Mouse (Mus musculus): ENCODE results near the gene Olfr356. TPM values are rescaled to one million over a fixed set of nuclear protein-coding genes. Genes with fewer than 3 reads are reported as not detected.

Olfr356 gene
- polyA plus RNA-seq (2012; ENCODE audit: insufficient read depth, insufficient read length, missing spikeins) = not detected in 2 replicates

DNA sequence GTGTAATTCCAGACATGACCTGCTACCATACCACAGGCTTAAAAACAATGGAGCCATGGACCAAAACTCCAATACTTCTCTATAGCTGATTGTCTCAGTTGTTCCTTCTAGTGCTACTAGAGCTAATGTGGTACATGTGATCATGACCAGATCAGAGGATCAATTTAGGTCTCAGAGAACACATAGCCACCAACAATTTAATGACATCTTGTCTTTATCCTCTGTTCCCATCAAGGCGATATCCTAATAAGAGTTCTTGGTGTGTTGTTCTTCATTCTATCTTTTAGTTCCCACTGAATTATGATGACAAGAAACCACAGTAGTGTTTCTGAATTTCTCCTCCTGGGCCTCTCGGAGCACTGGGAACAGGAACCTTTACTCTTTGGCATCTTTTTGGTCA is at the start of gene Olfr356:
TSS of gene Olfr356 (plus strand) at position 301 of the 400 bp plus-strand sequence.
- Histone ChIP-seq H3K4me3 (ENCODE audit: insufficient read depth, low read length) (no peak within 1 kb of the TSS), H3K4me1 (ENCODE audit: control insufficient read depth, insufficient read depth, low read length) (no peaks in the 10 kb centered on the region), H3K27ac (ENCODE audit: insufficient read depth, low read depth, low read length) (no peak within 1 kb of the TSS)
- TF ChIP-seq CTCF (IDR thresholded peaks at IDR 0.05; ENCODE audit: low read depth, low read length) (no peak), POLR2A (IDR thresholded peaks at IDR 0.05; ENCODE audit: borderline replicate concordance, low read depth, low read length) (no peak)

- Histone ChIP-seq H3K4me3 (ENCODE audit: insufficient read depth, low read length) (no peak within 1 kb of the TSS), H3K4me1 (ENCODE audit: control insufficient read depth, insufficient read depth, low read length) (no peaks in the 10 kb centered on the region), H3K27ac (ENCODE audit: insufficient read depth, low read depth, low read length) (no peak within 1 kb of the TSS)
- TF ChIP-seq CTCF (IDR thresholded peaks at IDR 0.05; ENCODE audit: low read depth, low read length) (no peak), POLR2A (IDR thresholded peaks at IDR 0.05; ENCODE audit: borderline replicate concordance, low read depth, low read length) (no peak)
Measured at GRCm38 (mm10) chr2:36892836-36893235, 44.1 kb upstream of the Olfr356 start, which contains the start of gene Olfr353. TSS of gene Olfr353 (minus strand) at chr2:36892936.

GRCm38 (mm10) chr2:36897114-36897513 is 39.8 kb upstream of the Olfr356 start:
- no peak for TF ChIP-seq POLR2A (IDR thresholded peaks at IDR 0.05; ENCODE audit: borderline replicate concordance, low read depth, low read length)
- no peak for TF ChIP-seq CTCF (IDR thresholded peaks at IDR 0.05; ENCODE audit: low read depth, low read length)

DNA sequence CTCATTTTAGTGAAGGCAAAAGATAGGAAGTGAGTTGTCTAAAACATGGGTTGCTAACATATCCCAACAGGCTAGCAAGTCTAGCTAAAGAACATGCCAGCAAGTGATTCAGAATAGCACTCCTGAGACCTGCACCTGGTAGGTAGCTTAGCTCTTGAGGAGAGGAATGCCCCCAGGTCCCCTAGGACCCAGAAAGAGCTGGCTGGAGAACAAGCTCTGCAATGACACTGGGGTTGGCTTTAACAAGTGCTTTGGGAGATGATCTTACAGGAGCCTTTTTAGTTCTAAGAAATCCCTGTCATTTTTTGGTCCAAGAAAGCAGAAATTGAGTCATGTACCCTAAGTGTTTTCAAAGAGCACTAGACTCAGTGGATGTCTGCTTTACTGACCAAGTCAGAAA is 31.5 kb upstream of the Olfr356 start, which contains the start of gene Olfr354:
TSS of gene Olfr354 (plus strand) at position 301 of the 400 bp plus-strand sequence.
- TF ChIP-seq POLR2A (IDR thresholded peaks at IDR 0.05; ENCODE audit: borderline replicate concordance, low read depth, low read length) (no peak), CTCF (IDR thresholded peaks at IDR 0.05; ENCODE audit: low read depth, low read length) (no peak)
- H3K4me3 ChIP-seq (ENCODE audit: insufficient read depth, low read length) = no peak within 1 kb of the TSS

More at GRCm38 (mm10) chr2:36897114-36897513, 39.8 kb upstream of the Olfr356 start:
- Histone ChIP-seq H3K4me1 (ENCODE audit: control insufficient read depth, insufficient read depth, low read length) (no peaks in the 10 kb centered on the region), H3K4me3 (ENCODE audit: insufficient read depth, low read length) (no peak overlapping the region), H3K27ac (ENCODE audit: insufficient read depth, low read depth, low read length) (no peak overlapping the region)

DNA sequence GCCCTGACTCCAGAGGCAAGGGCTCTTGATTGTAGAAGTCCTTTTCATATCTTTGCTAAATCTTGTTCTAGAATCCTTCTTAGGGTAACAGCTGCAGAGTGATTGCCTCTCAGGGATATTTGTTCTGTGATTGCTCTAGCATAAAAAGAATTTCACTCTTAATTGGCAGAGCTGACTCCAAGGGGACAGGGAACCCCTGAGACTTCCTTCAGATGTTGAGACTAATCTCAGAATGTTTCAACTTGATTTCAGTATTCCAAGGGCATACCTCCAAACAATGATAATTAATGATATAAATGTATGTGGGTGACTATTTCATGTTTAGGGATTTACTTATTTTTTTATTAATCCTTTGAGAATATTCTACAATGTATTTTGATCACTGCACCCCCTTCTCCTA is 8.1 kb upstream of the Olfr356 start, which contains the start of gene Olfr355:
TSS of gene Olfr355 (minus strand) at position 101 of the 400 bp plus-strand sequence.
- H3K4me1 ChIP-seq (ENCODE audit: control insufficient read depth, insufficient read depth, low read length) = no peaks in the 10 kb centered on the region
- TF ChIP-seq POLR2A (IDR thresholded peaks at IDR 0.05; ENCODE audit: borderline replicate concordance, low read depth, low read length) (no peak), CTCF (IDR thresholded peaks at IDR 0.05; ENCODE audit: low read depth, low read length) (no peak)
- H3K27ac ChIP-seq (ENCODE audit: insufficient read depth, low read depth, low read length) = no peak within 1 kb of the TSS
- H3K4me3 ChIP-seq (ENCODE audit: insufficient read depth, low read length) = no peak within 1 kb of the TSS

More for the DNA sequence above, 31.5 kb upstream of the Olfr356 start, which contains the start of gene Olfr354:
- H3K4me1 ChIP-seq (ENCODE audit: control insufficient read depth, insufficient read depth, low read length) = no peaks in the 10 kb centered on the region
- no peak within 1 kb of the TSS for H3K27ac ChIP-seq (ENCODE audit: insufficient read depth, low read depth, low read length)

Other genes with a start within 250 kb of the Olfr356 start
- not detected in 2 replicates for gene Olfr347, start 205.2 kb upstream of the Olfr356 start, polyA plus RNA-seq (2012; ENCODE audit: insufficient read depth, insufficient read length, missing spikeins)
- not detected in 2 replicates for gene Olfr348, start 152.8 kb upstream of the Olfr356 start, polyA plus RNA-seq (2012; ENCODE audit: insufficient read depth, insufficient read length, missing spikeins)
- not detected in 2 replicates for gene Olfr50, start 146.6 kb upstream of the Olfr356 start, polyA plus RNA-seq (2012; ENCODE audit: insufficient read depth, insufficient read length, missing spikeins)
- gene Olfr3, start 120.1 kb upstream of the Olfr356 start, polyA plus RNA-seq (2012; ENCODE audit: insufficient read depth, insufficient read length, missing spikeins) = not detected in 2 replicates
- gene Olfr350, start 90.8 kb upstream of the Olfr356 start, polyA plus RNA-seq (2012; ENCODE audit: insufficient read depth, insufficient read length, missing spikeins) = not detected in 2 replicates
- gene Olfr351, start 74.5 kb upstream of the Olfr356 start, polyA plus RNA-seq (2012; ENCODE audit: insufficient read depth, insufficient read length, missing spikeins) = not detected in 2 replicates
- 0.16 and 0.41 TPM in 2 replicates for gene Olfr352, start 68.7 kb upstream of the Olfr356 start, polyA plus RNA-seq (2012; ENCODE audit: insufficient read depth, insufficient read length, missing spikeins)
- gene Olfr353, start 44.2 kb upstream of the Olfr356 start, polyA plus RNA-seq (2012; ENCODE audit: insufficient read depth, insufficient read length, missing spikeins) = not detected in 2 replicates
- gene Olfr354, start 31.4 kb upstream of the Olfr356 start, polyA plus RNA-seq (2012; ENCODE audit: insufficient read depth, insufficient read length, missing spikeins) = 0.07 TPM in 1 of 2 replicates, not detected in the other
- gene Olfr355, start 8.2 kb upstream of the Olfr356 start, polyA plus RNA-seq (2012; ENCODE audit: insufficient read depth, insufficient read length, missing spikeins) = not detected in 2 replicates
- gene Olfr357, start 56.7 kb downstream of the Olfr356 start, polyA plus RNA-seq (2012; ENCODE audit: insufficient read depth, insufficient read length, missing spikeins) = not detected in 2 replicates
- not detected in 2 replicates for gene Olfr358, start 72.2 kb downstream of the Olfr356 start, polyA plus RNA-seq (2012; ENCODE audit: insufficient read depth, insufficient read length, missing spikeins)
- gene Olfr360, start 128.6 kb downstream of the Olfr356 start, polyA plus RNA-seq (2012; ENCODE audit: insufficient read depth, insufficient read length, missing spikeins) = not detected in 2 replicates
- not detected in 2 replicates for gene Olfr361, start 152.2 kb downstream of the Olfr356 start, polyA plus RNA-seq (2012; ENCODE audit: insufficient read depth, insufficient read length, missing spikeins)
- not detected in 2 replicates for gene Olfr362, start 180.8 kb downstream of the Olfr356 start, polyA plus RNA-seq (2012; ENCODE audit: insufficient read depth, insufficient read length, missing spikeins)
- gene Olfr364-ps1, start 202.2 kb downstream of the Olfr356 start, polyA plus RNA-seq (2012; ENCODE audit: insufficient read depth, insufficient read length, missing spikeins) = not detected in 2 replicates